Mouse (Mus musculus): ENCODE measurements around the gene Six1.
"Not testable (repeated sequence)": the region's sequence is repeated elsewhere in the genome, so short reads cannot be mapped to it uniquely, and the experiment has no call there.

Gene Six1

DNA sequence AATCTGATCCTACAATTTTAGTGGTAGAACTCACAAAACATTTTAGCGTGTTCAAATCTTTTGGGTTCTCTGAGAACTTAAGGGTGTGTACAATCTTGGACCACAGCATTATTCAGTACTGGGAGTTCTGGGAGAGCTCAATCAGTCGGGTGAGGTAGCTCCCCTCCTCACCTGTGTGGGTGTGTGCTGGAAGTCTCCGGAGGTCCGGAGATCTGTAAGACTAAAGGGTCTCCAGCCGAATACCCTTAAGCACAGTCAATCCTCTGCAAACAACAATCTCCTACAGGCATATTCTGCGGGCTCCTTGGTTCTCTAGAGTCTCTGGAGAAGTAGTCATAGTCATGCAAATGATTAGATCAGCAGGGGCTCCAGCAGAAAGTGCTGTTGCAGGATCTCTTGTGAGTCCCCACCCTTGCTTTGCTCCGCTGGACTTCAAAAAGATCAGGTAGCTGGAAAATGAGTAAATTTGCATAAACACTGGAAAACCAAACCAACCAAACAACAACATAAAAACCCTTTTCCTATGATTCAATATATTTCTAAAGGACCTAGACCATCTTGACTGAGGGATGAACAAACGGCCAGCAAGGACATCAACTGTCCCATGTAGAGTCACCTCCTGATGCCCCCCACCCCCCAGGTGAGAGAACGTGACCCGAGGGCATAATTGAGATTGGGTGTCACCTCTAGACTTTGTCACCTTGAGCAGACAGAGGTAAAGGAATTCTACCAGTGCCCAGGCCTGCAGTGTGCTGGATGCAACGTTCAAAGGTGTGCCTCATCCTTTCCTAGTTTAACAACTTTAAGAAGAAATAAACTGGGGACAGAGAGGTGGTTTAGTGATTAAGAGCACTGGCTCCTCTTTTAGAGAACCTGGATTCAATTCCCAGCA lies 32.3 kb upstream of the Six1 start:
- Histone ChIP-seq H3K4me3 (replicated peaks; ENCODE audit: low read length) (peak overlapping the region; percentile 43), H3K27me3 (ENCODE audit: insufficient read depth, low read length) (no peaks in the 10 kb centered on the region), H3K4me1 (replicated peaks; ENCODE audit: low read depth, low read length) (peaks cover 88% of the 10 kb centered on the region), H3K36me3 (ENCODE audit: insufficient read depth, low read length) (peaks cover 5% of the 10 kb centered on the region; the same call in 1 of the 2 replicates), H3K9me3 (ENCODE audit: low read length) (no peaks in the 10 kb centered on the region)
- TF ChIP-seq NANOG (IDR thresholded peaks at IDR 0.05; ENCODE audit: borderline replicate concordance, low read length) (peak; percentile 74), POU5F1 (IDR thresholded peaks at IDR 0.05; ENCODE audit: borderline replicate concordance, low read length) (peak; percentile 89), CTCF (conservative IDR thresholded peaks at IDR 0.05; ENCODE audit: low read length) (no peak)

DNA sequence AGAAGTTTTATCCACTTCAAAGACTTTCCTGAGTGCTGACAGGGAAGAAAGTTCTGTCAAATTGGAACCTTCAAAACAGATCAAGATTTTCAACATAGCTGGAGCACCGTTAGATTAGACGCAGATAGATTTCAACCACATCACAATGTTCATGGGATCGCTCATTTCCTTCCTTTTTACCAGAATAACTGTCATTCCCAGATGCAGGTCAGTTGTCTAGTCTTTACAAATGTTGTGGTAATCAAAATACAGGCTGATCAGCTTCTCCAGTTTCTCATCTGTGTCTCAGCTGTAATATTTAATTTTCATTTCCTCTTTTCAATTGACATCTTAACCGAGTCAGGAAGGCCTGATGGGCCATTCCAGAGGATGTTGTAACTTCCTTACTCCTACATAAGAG lies 30.1 kb upstream of the Six1 start:
- no peak for TF ChIP-seq POU5F1 (IDR thresholded peaks at IDR 0.05; ENCODE audit: borderline replicate concordance, low read length)
- TF ChIP-seq CTCF (conservative IDR thresholded peaks at IDR 0.05; ENCODE audit: low read length) = no peak
- no peak for TF ChIP-seq NANOG (IDR thresholded peaks at IDR 0.05; ENCODE audit: borderline replicate concordance, low read length)
- H3K4me1 ChIP-seq (replicated peaks; ENCODE audit: low read depth, low read length) = peaks cover 67% of the 10 kb centered on the region
- no peaks in the 10 kb centered on the region for H3K27me3 ChIP-seq (ENCODE audit: insufficient read depth, low read length)
- H3K4me3 ChIP-seq (replicated peaks; ENCODE audit: low read length) = peak overlapping the region; percentile 46; the same call in 1 of the 2 replicates
- H3K36me3 ChIP-seq (ENCODE audit: insufficient read depth, low read length) = no peaks in the 10 kb centered on the region
- H3K9me3 ChIP-seq (ENCODE audit: low read length) = no peaks in the 10 kb centered on the region

DNA sequence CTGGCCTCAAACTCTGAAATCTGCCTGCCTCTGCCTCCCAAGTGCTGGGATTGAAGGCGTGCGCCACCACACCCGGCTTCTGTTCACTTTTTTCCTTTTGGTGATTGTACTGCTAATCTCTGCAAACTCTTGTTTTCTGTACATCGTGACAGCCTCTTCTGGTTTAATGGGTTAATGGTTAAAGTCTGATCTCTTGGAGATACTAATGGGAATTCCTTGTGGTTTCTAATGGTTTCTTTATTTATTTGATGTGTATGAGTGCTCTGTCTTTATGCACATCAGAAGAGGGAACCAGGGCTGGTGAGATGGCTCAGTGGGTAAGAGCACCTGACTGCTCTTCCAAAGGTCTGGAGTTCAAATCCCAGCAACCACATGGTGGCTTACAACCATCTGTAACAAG lies 28.1 kb upstream of the Six1 start:
- peaks cover 48% of the 10 kb centered on the region for H3K4me1 ChIP-seq (replicated peaks; ENCODE audit: low read depth, low read length)
- H3K36me3 ChIP-seq (ENCODE audit: insufficient read depth, low read length); H3K27me3 ChIP-seq (ENCODE audit: insufficient read depth, low read length); H3K9me3 ChIP-seq (ENCODE audit: low read length); H3K4me3 ChIP-seq (replicated peaks; ENCODE audit: low read length): not testable (repeated sequence)
- peak; percentile 76 for TF ChIP-seq NANOG (IDR thresholded peaks at IDR 0.05; ENCODE audit: borderline replicate concordance, low read length)

DNA sequence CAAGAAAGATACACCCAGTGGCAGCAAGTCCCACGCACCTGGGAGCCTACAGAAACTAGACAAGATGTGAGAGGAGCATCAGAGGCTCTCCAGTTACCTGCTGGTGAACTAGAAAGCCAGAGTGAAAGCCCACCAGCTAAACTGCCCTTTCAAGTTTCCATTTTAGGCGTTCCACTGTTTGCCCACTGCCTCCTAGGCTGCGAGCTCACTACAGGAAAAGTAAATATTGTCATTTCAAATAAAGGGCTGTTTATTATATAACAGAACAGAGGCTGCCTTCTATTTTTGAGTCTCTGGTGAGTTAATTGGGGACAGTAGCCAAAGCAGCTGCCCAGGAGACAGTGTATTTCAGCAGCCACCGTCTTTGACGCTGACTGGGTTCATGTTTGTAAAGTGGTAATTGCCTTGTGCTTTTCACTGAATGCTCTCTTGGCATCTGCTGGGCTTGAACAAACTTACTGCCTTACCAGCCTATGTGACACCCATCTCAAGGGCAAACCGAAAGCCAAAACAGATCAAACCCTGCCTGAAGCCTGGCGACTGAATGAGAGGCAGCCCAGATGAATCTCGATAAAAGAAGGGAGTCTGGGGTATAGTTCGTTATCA lies 7.2 kb upstream of the Six1 start:
- no peaks in the 10 kb centered on the region for H3K9me3 ChIP-seq (ENCODE audit: low read length)
- H3K4me3 ChIP-seq (replicated peaks; ENCODE audit: low read length) = no peak overlapping the region
- TF ChIP-seq CTCF (conservative IDR thresholded peaks at IDR 0.05; ENCODE audit: low read length) (no peak), NANOG (IDR thresholded peaks at IDR 0.05; ENCODE audit: borderline replicate concordance, low read length) (no peak), POU5F1 (IDR thresholded peaks at IDR 0.05; ENCODE audit: borderline replicate concordance, low read length) (no peak)
- no peaks in the 10 kb centered on the region for H3K36me3 ChIP-seq (ENCODE audit: insufficient read depth, low read length)
- peaks cover 28% of the 10 kb centered on the region for H3K4me1 ChIP-seq (replicated peaks; ENCODE audit: low read depth, low read length)
- H3K27me3 ChIP-seq (ENCODE audit: insufficient read depth, low read length) = no peaks in the 10 kb centered on the region

DNA sequence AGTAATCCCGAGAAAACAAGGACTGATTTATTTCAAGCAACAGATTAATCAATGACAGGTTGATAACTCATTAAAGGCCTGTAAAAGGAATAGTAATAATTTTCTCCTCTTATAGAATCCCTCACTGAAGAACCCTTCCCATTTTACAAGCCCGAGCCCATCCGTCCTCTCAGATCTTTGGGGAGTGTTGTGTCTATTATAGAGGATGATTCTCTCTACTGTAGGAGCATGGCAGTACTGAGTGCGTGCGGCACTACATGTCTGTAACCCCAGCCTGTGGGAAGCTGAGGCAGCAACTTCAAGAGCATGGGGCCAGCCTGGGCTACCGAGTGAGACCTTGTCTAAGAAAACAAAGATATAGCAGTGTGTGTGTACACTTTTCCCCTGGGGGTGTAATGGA lies 3.8 kb upstream of the Six1 start:
- Histone ChIP-seq H3K4me3 (replicated peaks; ENCODE audit: low read length) (no peak overlapping the region), H3K36me3 (ENCODE audit: insufficient read depth, low read length) (no peaks in the 10 kb centered on the region), H3K4me1 (replicated peaks; ENCODE audit: low read depth, low read length) (peaks cover 33% of the 10 kb centered on the region), H3K27me3 (ENCODE audit: insufficient read depth, low read length) (peaks cover 7% of the 10 kb centered on the region), H3K9me3 (ENCODE audit: low read length) (peaks cover 6% of the 10 kb centered on the region; the same call in 1 of the 2 replicates)
- TF ChIP-seq NANOG (IDR thresholded peaks at IDR 0.05; ENCODE audit: borderline replicate concordance, low read length) (no peak), POU5F1 (IDR thresholded peaks at IDR 0.05; ENCODE audit: borderline replicate concordance, low read length) (no peak), CTCF (conservative IDR thresholded peaks at IDR 0.05; ENCODE audit: low read length) (no peak)

DNA sequence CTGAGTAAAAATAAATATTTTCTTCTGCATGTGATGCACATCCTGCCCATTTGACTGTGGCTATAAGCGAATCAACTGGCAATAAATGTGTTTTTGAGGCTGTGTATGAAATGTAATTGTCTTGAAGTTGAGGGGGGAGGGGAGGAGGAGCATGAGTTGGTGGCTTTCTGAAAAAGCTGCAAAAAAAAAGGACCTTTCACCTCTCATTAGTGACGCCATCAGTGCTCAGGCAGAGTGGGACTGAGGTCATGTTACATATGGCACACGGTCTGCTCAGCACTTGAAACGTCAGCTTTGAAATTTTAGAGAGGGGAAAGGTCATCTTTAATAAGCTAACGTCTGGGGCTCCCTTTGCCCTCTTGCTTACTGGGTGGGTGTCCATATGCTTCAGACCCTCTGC lies 1.8 kb upstream of the Six1 start:
- no peaks in the 10 kb centered on the region for H3K36me3 ChIP-seq (ENCODE audit: insufficient read depth, low read length)
- H3K4me3 ChIP-seq (replicated peaks; ENCODE audit: low read length) = no peak overlapping the region
- peaks cover 6% of the 10 kb centered on the region; the same call in 1 of the 2 replicates for H3K9me3 ChIP-seq (ENCODE audit: low read length)
- TF ChIP-seq NANOG (IDR thresholded peaks at IDR 0.05; ENCODE audit: borderline replicate concordance, low read length) = no peak
- peaks cover 27% of the 10 kb centered on the region for H3K27me3 ChIP-seq (ENCODE audit: insufficient read depth, low read length)
- H3K4me1 ChIP-seq (replicated peaks; ENCODE audit: low read depth, low read length) = peaks cover 44% of the 10 kb centered on the region

DNA sequence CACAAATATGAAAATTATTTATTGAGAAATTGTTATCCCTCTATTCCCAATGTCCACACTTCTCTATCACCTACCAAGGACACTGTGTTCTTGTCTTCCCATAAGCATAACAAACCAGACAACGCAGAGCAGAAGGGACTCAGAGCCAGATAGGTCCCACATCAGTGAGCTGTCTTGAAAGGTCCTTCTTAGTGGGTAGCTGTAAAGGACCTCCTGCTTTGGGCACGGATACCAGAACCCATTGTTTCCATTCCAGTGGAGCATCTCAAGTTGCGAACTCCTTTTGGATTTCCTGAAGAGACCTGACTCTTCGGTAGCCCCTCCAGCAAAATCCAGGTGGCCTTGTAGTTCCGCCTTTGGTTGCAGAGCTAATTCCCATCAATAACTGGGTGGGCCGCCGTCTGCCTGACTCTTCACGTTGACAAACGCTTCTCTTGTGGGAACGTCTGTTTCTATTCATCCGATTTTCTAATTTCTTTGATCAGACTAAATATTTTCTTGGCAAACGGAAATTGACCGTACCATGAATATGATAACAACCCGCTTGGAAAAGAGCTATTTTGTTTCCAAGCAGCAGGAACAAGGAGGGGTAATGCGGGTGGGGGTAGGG lies 994 bp upstream of the Six1 start:
- no peak for TF ChIP-seq CTCF (conservative IDR thresholded peaks at IDR 0.05; ENCODE audit: low read length)
- H3K4me3 ChIP-seq (replicated peaks; ENCODE audit: low read length) = peak overlapping the region; percentile 83
- peaks cover 52% of the 10 kb centered on the region for H3K4me1 ChIP-seq (replicated peaks; ENCODE audit: low read depth, low read length)
- H3K36me3 ChIP-seq (ENCODE audit: insufficient read depth, low read length) = no peaks in the 10 kb centered on the region
- H3K9me3 ChIP-seq (ENCODE audit: low read length) = peaks cover 6% of the 10 kb centered on the region; the same call in 1 of the 2 replicates
- peaks cover 34% of the 10 kb centered on the region for H3K27me3 ChIP-seq (ENCODE audit: insufficient read depth, low read length)

DNA sequence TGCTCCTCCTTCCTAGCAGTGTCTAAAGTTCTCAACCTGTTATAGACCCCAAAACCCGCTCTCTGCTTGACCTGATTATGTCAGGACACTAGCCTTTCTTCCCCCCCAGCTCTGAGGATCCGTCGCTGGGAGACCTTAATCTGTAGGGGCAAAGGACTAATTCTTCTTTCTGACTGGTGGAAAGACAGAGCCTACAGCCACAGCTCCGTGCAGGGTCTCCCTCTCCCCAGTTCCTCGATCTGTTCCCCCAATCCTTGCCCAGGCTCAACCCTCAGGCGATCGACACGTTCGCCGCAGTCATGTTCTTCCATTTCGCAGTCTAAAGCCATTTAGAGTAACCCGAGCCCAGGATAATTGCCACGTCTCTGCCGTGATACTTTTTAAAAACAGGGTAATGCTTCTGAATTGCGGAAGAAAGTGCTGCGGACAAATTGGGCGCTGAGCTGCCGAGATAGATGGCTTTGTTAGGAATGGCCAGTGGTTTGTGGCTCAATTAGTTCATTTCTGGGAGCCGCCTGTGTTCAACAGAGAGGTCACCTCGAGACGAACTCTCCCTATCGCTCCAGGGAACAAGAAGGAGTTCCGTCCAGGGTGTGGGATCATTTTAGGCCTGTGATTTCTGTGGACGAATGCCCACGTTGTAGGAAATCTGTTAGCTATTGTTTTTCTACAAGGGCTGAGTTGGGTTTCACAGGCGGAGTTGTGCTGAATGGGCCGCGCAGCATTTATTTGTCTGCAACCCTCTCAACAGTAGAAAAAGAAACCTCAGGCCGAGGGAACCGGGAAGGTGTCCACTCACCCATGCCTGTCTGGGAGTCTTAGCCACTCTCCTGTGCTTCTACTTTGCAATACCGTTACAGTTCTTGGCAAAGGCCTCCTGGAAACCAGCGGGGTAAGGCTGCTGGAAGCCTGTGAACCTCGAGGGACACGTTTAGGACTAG lies 766 bp downstream of the Six1 start:
- no peaks in the 10 kb centered on the region for H3K36me3 ChIP-seq (ENCODE audit: insufficient read depth, low read length)
- H3K9me3 ChIP-seq (ENCODE audit: low read length) = peaks cover 6% of the 10 kb centered on the region; the same call in 1 of the 2 replicates
- TF ChIP-seq CTCF (conservative IDR thresholded peaks at IDR 0.05; ENCODE audit: low read length) (no peak), POU5F1 (IDR thresholded peaks at IDR 0.05; ENCODE audit: borderline replicate concordance, low read length) (no peak), NANOG (IDR thresholded peaks at IDR 0.05; ENCODE audit: borderline replicate concordance, low read length) (no peak)
- H3K27me3 ChIP-seq (ENCODE audit: insufficient read depth, low read length) = peaks cover 49% of the 10 kb centered on the region
- peak overlapping the region; percentile 83 for H3K4me3 ChIP-seq (replicated peaks; ENCODE audit: low read length)
- H3K4me1 ChIP-seq (replicated peaks; ENCODE audit: low read depth, low read length) = peaks cover 53% of the 10 kb centered on the region

Measured in E14TG2a.4 (cell line).